Mouse (Mus musculus) mesoderm, embryonic 11.5 days (tissue): ENCODE results near the gene Gls.

Experiments
- DNase-seq: peaks from one replicate; pipeline ENCODE4 v3.0.0-alpha.2; 2012; ENCODE audit warnings: low read depth, low spot score

Gls gene

GRCm38 (mm10) chr1:52248899-52249556, 16.0 kb upstream of the Gls start:
- DNase-seq = no peak

GRCm38 (mm10) chr1:52242270-52242669, 9.2 kb upstream of the Gls start:
- DNase-seq = no peak

- no peak for DNase-seq
Observed at GRCm38 (mm10) chr1:52232766-52233140, 279 bp downstream of the Gls start.

- DNase-seq = peak; percentile 63
Observed at GRCm38 (mm10) chr1:52231939-52232765, 880 bp downstream of the Gls start.

GRCm38 (mm10) chr1:52230404-52230803, 2.6 kb downstream of the Gls start:
- DNase-seq = no peak

GRCm38 (mm10) chr1:52228178-52228577, 4.9 kb downstream of the Gls start:
- no peak for DNase-seq

GRCm38 (mm10) chr1:52226416-52226815, 6.6 kb downstream of the Gls start:
- no peak for DNase-seq

GRCm38 (mm10) chr1:52216766-52217165, 16.3 kb downstream of the Gls start:
- peak; percentile 16 for DNase-seq

- DNase-seq = no peak
Observed at GRCm38 (mm10) chr1:52182992-52183391, 50.0 kb downstream of the Gls start.

GRCm38 (mm10) chr1:52181994-52182393, 51.0 kb downstream of the Gls start:
- DNase-seq = no peak

GRCm38 (mm10) chr1:52179939-52180568, 53.0 kb downstream of the Gls start:
- no peak for DNase-seq

- no peak for DNase-seq
Observed at GRCm38 (mm10) chr1:52176999-52177398, 56.0 kb downstream of the Gls start.

- DNase-seq = peak; percentile 16
Observed at GRCm38 (mm10) chr1:52175983-52176382, 57.0 kb downstream of the Gls start.

- no peak for DNase-seq
Observed at GRCm38 (mm10) chr1:52175321-52175720, 57.7 kb downstream of the Gls start.

GRCm38 (mm10) chr1:52171271-52171670, 61.8 kb downstream of the Gls start:
- DNase-seq = no peak

GRCm38 (mm10) chr1:52170747-52171146, 62.3 kb downstream of the Gls start:
- no peak for DNase-seq

- DNase-seq = peak; percentile 44
Observed at GRCm38 (mm10) chr1:52170057-52170456, 63.0 kb downstream of the Gls start.

- no peak for DNase-seq
Observed at GRCm38 (mm10) chr1:52166652-52167220, 66.3 kb downstream of the Gls start.

- DNase-seq = no peak
Observed at GRCm38 (mm10) chr1:52163707-52164457, 69.2 kb downstream of the Gls start.

GRCm38 (mm10) chr1:52161151-52161550, 71.9 kb downstream of the Gls start:
- DNase-seq = no peak
